Mouse (Mus musculus) spleen, postnatal 0 days (tissue): ENCODE results near the gene Olfr1276. TPM values are rescaled to one million over a fixed set of nuclear protein-coding genes. Genes with fewer than 3 reads are reported as not detected.

Source experiments
- polyA plus RNA-seq: library from polyadenylated mRNA; unstranded; fragments of >200 nt; fragmentation: Nextera tagmentation; extraction: Ambion mirVana; gene quantifications from 2 replicates; pipeline ENCODE4 v1.2.1, GENCODE M21; 2015

Gene Olfr1276
- polyA plus RNA-seq = not detected in 2 replicates

GRCm38 (mm10) chr2:111254216-111254615 lies at the start of gene Olfr1276:
Gene Olfr1276, plus strand, starts transcription at chr2:111254516.

GRCm38 (mm10) chr2:111229502-111229901 lies 24.8 kb upstream of the Olfr1276 start, which contains the start of gene 4930430A15Rik:
Gene 4930430A15Rik, minus strand, starts transcription at chr2:111229602.

GRCm38 (mm10) chr2:111235186-111235585 lies 19.1 kb upstream of the Olfr1276 start, which contains the start of gene Olfr1275:
Gene Olfr1275, minus strand, starts transcription at chr2:111235286.

GRCm38 (mm10) chr2:111274006-111274405 lies 19.7 kb downstream of the Olfr1276 start, which contains the start of gene Olfr1277:
Gene Olfr1277, minus strand, starts transcription at chr2:111274106.

GRCm38 (mm10) chr2:111289836-111290235 lies 35.5 kb downstream of the Olfr1276 start, which contains the start of gene Olfr1278:
Gene Olfr1278, plus strand, starts transcription at chr2:111290136.

GRCm38 (mm10) chr2:111300374-111300773 lies 46.1 kb downstream of the Olfr1276 start, which contains the start of gene Olfr1279:
Gene Olfr1279, plus strand, starts transcription at chr2:111300635.

Other genes starting within 250 kb of the Olfr1276 start
- not detected in 2 replicates for gene Gm13941, start 148.5 kb upstream of the Olfr1276 start, polyA plus RNA-seq
- not detected in 2 replicates for gene Gm15130, start 101.6 kb upstream of the Olfr1276 start, polyA plus RNA-seq
- not detected in 2 replicates for gene 4930430A15Rik, start 24.9 kb upstream of the Olfr1276 start, polyA plus RNA-seq
- not detected in 2 replicates for gene Olfr1275, start 19.2 kb upstream of the Olfr1276 start, polyA plus RNA-seq
- gene Olfr1277, start 19.6 kb downstream of the Olfr1276 start, polyA plus RNA-seq = not detected in 2 replicates
- gene Olfr1278, start 35.6 kb downstream of the Olfr1276 start, polyA plus RNA-seq = not detected in 2 replicates
- gene Olfr1279, start 46.1 kb downstream of the Olfr1276 start, polyA plus RNA-seq = not detected in 2 replicates
- gene Olfr1280, start 59.5 kb downstream of the Olfr1276 start, polyA plus RNA-seq = not detected in 2 replicates
- gene Olfr1281, start 72.0 kb downstream of the Olfr1276 start, polyA plus RNA-seq = not detected in 2 replicates
- not detected in 2 replicates for gene Olfr1282, start 81.6 kb downstream of the Olfr1276 start, polyA plus RNA-seq
- not detected in 2 replicates for gene Olfr1283, start 112.3 kb downstream of the Olfr1276 start, polyA plus RNA-seq
- not detected in 2 replicates for gene Olfr1284, start 121.0 kb downstream of the Olfr1276 start, polyA plus RNA-seq
- gene Olfr1286, start 168.6 kb downstream of the Olfr1276 start, polyA plus RNA-seq = not detected in 2 replicates
- not detected in 2 replicates for gene Olfr1287, start 194.6 kb downstream of the Olfr1276 start, polyA plus RNA-seq
- not detected in 2 replicates for gene Olfr1288, start 219.6 kb downstream of the Olfr1276 start, polyA plus RNA-seq
- not detected in 2 replicates for gene Olfr1289, start 226.3 kb downstream of the Olfr1276 start, polyA plus RNA-seq
- gene Olfr1290, start 239.3 kb downstream of the Olfr1276 start, polyA plus RNA-seq = not detected in 2 replicates
- not detected in 2 replicates for gene Olfr1291-ps1, start 242.7 kb downstream of the Olfr1276 start, polyA plus RNA-seq